Mouse (Mus musculus) olfactory bulb, adult 2 months (tissue): ENCODE measurements around the gene Anapc2. TPM values are rescaled to one million over a fixed set of nuclear protein-coding genes. Genes with fewer than 3 reads are reported as not detected.
A peak's percentile ranks its signal among the peaks of the same experiment; 100 is the strongest.

ENCODE experiments used
- H3K27ac ChIP-seq: fragments of 200-500 bp; 2 replicates; pipeline ENCODE4 v1.5.1; 2012; ENCODE audit warnings: low read depth, low read length; ENCODE audit not compliant: insufficient read depth
- H3K4me1 ChIP-seq: fragments of 200-500 bp; 2 replicates; pipeline ENCODE4 v1.6.1; 2012; ENCODE audit warnings: low read length; ENCODE audit not compliant: control insufficient read depth, insufficient read depth
- H3K4me3 ChIP-seq: fragments of 200-500 bp; 2 replicates; pipeline ENCODE4 v1.5.1; 2012; ENCODE audit warnings: mild to moderate bottlenecking, low read depth, low read length, moderate library complexity; ENCODE audit not compliant: insufficient read depth
- CTCF ChIP-seq: fragments of 200-500 bp; IDR thresholded peaks from 2 replicates; pipeline ENCODE4 v1.5.1; 2012; ENCODE audit warnings: low read depth, mild to moderate bottlenecking, low read length, moderate library complexity; ENCODE audit not compliant: insufficient read depth
- POLR2A ChIP-seq: fragments of 200-500 bp; IDR thresholded peaks from 2 replicates; pipeline ENCODE4 v1.6.1; 2012; ENCODE audit warnings: mild to moderate bottlenecking, low read depth, low read length, moderate library complexity; ENCODE audit not compliant: insufficient read depth
- WGBS: fragments of 180-500 bp; shearing (Covaris S2); methylation state at CpG from one replicate; pipeline ENCODE4 v1.1.7; 2018; 5-methylcytosine and 5-hydroxymethylcytosine counted together
- polyA plus RNA-seq: library from polyadenylated mRNA; stranded (reverse); fragments of >200 nt; gene quantifications from 2 replicates; pipeline ENCODE4 v1.2.4, GENCODE M21; 2012; ENCODE audit warnings: low replicate concordance; ENCODE audit not compliant: missing spikeins, insufficient read depth, insufficient read length

Anapc2 gene
- polyA plus RNA-seq, 1 experiment: not detected

DNA sequence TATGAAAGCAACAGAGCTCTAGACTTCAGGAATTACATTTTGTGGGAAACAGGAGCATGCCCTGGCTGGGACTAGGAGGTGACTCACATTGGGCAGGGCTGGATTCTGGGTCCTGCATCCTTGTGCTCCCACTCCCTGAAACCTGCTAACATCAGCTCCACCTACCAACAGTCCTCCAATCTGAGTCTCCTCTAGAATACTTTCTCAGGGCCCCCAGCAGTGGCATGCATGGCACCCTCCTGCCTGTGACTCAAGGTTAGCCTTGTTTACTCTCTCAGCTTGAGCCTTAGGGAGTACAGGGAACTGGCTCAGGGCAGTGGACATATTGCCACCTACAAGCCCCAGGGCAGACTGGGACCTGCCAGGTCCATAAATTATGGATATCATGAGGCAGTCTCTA is 34.2 kb upstream of the Anapc2 start:
- TF ChIP-seq CTCF: no peak
- no peak for TF ChIP-seq POLR2A
- Histone ChIP-seq H3K4me3 (no peak overlapping the region), H3K27ac (no peak overlapping the region), H3K4me1 (peaks cover 18% of the 10 kb centered on the region)

DNA sequence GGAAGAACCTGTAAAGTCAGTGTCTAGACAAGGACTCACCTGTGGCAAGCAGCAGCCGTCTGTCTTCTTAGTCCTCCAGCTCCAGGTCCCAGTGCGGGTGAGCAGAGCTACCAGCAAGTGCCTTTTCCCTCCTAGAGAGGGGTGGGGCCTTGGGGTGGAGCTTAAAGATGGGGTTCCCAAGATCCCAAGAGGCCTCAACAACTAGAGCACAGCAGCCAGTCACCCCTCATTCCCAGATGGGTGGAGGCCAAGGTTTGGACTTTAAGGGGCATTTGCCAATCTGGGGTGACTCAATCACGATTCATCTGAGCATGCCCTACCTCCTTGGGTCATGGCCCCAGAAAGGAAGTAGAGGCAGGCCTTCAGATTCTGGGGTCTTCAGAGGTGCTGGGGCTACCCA is 32.5 kb upstream of the Anapc2 start:
- peaks cover 26% of the 10 kb centered on the region for H3K4me1 ChIP-seq
- no peak overlapping the region for H3K27ac ChIP-seq
- 95% methylated on average over 3 of the region's 3 CpGs for WGBS
- TF ChIP-seq CTCF (no peak), POLR2A (no peak)
- H3K4me3 ChIP-seq: no peak overlapping the region

DNA sequence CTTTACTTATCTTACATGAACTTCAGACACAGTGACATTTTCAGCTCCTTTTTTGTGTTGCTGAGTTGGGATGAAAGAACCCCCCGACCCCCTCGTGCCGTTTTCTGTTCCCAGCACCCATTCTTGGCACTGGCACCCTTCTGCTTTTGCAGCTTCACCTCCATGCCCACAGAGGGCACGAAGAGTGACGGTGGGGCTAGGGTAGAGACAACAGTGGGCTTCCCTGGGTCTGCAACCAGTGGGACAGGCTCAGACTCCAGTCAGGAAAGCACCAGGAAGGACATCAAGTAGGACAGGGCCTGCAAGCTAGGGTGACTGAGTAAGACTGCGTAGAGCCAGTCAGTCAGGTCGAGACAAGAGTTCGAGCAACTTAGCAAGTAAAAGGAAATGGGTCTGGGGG is 32.0 kb upstream of the Anapc2 start:
- 52% methylated on average over 8 of the region's 8 CpGs for WGBS

DNA sequence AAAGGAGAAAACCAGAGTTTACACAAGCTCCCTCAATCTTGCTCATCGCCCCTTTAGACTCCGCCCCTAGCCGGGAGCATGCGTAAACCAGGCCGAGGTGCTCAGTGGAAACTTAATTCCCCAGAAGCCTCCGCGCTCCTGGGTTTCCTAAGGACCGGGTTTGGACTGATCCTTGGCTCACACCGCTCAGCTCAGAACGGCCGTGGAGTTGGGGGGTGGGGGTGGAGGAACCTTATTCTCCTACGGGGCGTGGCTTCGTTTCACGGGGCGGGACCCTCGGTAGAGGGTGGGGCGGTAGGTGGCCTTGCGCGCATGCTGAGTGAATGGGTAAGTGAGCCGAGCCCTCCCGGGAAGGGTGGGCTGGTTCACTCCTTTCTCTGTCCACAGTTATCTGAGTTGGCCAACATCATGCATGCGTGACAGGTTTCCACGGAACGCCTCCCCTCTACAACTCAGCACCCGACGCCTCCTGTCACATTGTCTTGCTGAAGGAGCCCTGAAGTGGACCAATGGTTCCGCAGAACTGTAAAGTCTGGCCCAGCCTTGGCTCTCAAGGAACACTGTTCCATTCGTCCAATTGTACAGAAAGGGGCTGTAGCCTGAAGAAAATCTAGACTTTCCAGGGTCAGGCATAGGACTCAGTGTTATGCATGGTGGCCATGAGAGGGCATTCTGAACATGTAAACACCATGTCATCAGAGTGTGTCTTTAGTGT is 31.4 kb upstream of the Anapc2 start:
- WGBS: under 1% methylated on average over 29 of the region's 29 CpGs
- TF ChIP-seq CTCF: no peak
- TF ChIP-seq POLR2A: 0 out of 2 replicates have a peak, but pooled peaks have one; percentile 17
- peak overlapping the region; percentile 89 for H3K4me3 ChIP-seq
- H3K4me1 ChIP-seq: peaks cover 26% of the 10 kb centered on the region
- H3K27ac ChIP-seq: no peak overlapping the region

More for the DNA sequence above, 32.0 kb upstream of the Anapc2 start:
- TF ChIP-seq POLR2A (no peak), CTCF (no peak)
- Histone ChIP-seq H3K4me1 (peaks cover 26% of the 10 kb centered on the region), H3K27ac (no peak overlapping the region), H3K4me3 (peak overlapping the region; percentile 89; the same call in 1 of the 2 replicates)

DNA sequence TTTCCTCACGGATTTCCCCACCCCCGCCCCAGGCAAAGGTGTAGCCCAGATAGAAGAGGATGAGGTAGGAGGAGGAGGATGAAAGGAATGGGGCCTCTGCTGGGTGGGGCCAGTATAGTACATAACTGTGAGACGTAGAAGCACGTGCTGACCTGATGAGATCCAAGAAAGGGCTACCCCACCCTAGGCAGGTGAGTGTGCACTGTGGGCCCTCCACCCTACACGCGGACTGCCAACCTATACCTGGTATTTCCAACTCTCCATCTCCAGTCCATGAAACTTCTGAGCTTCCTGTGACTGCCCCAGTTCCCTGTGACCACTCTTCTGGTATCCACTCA is 30.9 kb upstream of the Anapc2 start:
- Histone ChIP-seq H3K4me1 (peaks cover 26% of the 10 kb centered on the region), H3K27ac (no peak overlapping the region), H3K4me3 (peak overlapping the region; percentile 89)
- WGBS: 19% methylated on average over 6 of the region's 6 CpGs
- no peak for TF ChIP-seq POLR2A
- no peak for TF ChIP-seq CTCF

DNA sequence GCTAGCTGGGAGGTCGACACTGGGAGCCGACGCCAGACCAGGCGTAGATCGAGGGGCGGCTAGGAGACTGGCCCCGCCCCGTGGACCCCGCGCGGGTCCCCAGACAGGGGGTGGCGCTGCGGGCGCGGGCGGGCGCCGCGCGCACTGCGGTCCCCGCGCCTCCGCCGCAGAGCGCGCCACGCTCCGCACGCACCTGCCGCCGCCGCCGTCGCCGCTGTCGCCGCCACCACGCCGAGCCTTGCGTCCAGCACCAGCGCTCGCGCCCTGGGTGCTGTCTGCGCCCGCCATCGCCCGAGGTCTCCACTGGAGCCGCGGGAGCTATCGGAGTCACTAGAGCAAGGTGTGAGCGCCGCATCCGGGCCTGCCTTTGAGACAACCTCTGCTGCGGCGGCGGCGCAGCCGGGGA is 30.2 kb upstream of the Anapc2 start, which contains the start of the genes Rnf208 and Cysrt1:
Gene Rnf208 (plus strand): TSS at position 155 of the 406 bp plus-strand sequence.
Gene Cysrt1 (minus strand): TSS at position 352 of the 406 bp plus-strand sequence.
- Histone ChIP-seq H3K27ac (peak within 1 kb of the TSS; percentile 56; the same call in 1 of the 2 replicates), H3K4me1 (peaks cover 26% of the 10 kb centered on the region), H3K4me3 (peak within 1 kb of the TSS; percentile 89)
- 0% methylated on average over 52 of the region's 59 CpGs for WGBS
- TF ChIP-seq CTCF (no peak), POLR2A (peak; percentile 39)

DNA sequence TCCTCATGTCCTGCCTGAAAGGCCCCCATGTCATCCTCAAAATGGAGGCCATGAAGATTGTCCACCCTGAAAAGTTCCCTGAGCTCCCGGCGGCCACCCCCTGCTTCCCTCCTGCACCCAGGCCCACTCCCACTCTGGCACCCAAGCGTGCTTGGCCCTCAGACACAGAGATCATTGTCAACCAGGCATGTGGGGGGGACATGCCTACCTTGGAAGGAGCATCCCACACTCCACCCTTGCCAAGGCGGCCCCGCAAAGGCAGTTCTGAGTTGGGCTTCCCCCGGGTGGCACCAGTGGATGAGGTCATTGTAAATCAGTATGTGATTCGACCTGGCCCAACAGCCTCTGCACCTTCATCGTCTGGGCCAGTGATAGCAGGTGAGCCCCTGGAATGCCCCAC is 28.9 kb upstream of the Anapc2 start:
- WGBS: 73% methylated on average over 8 of the region's 8 CpGs
- Histone ChIP-seq H3K4me3 (no peak overlapping the region; the same call in 1 of the 2 replicates), H3K27ac (no peak overlapping the region), H3K4me1 (peaks cover 26% of the 10 kb centered on the region)
- TF ChIP-seq POLR2A: no peak
- no peak for TF ChIP-seq CTCF

DNA sequence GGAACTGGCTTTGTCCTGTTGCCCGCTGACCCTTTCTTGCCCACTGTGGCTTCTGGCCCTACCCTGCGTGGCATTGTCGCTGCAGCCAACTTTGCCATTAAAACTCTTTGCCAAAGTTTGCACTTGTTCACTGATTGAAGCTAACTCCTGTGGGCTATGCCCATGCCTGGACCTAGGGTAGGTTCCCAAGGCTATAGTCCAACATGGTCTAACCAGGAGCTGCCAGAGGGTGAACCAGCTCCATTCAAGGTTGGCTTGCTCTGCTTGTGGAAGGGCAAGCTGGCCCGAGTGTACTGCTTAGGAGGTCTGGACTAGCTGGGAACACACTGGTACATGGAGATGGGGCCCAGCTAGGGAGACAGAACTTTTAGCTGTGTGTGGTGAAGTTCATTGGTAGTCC is 28.1 kb upstream of the Anapc2 start:
- Histone ChIP-seq H3K27ac (no peak overlapping the region), H3K4me3 (no peak overlapping the region), H3K4me1 (peaks cover 26% of the 10 kb centered on the region)
- WGBS: 85% methylated on average over 4 of the region's 4 CpGs
- TF ChIP-seq POLR2A (no peak), CTCF (no peak)

DNA sequence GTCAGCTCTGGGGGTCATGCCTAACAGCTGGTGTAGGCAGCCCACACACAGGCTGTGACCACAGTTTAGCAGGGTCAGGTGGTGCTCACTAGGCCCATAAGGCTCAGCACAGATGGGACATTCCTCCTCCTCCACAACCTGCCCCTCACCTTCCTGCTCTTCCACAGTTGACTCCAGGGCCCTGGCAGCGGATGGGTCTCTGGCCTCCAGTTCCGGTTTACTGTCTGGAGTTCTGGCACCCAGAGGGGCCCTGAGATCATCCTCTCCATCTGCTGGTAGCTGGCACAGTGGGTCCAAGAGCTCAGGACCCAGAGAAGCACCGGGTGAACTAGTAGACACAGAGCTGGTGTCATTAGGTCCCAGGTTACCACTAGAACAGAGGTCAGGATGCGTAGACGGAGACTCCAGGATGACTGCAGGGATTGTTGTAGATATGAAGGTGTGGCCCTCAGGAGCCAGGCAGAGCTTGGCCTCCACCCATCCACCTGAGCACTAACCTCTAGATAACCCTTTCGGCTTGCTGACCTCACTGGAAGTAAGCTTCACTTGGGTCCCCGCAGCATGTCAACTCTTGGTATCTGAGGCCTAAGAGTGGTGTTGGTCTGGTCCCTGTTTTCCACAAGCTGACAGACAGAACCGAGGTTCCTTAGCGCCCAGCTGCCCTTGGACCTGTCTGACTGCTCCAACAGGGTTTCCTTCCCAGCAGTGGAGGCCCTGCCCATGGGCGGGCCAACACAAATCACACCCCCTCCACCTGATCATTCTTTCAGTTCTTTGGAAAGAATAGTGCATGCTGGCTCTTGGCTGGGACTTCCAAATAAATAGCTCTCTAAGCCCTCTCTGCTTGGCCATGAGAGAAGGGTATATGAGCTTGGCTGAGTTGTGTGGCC is 25.9 kb upstream of the Anapc2 start, which contains the start of gene AL732309.1:
Gene AL732309.1 (minus strand): TSS at position 681 of the 890 bp plus-strand sequence.
- TF ChIP-seq POLR2A: no peak
- no peak for TF ChIP-seq CTCF
- peaks cover 16% of the 10 kb centered on the region for H3K4me1 ChIP-seq
- H3K4me3 ChIP-seq: no peak within 1 kb of the TSS
- 88% methylated on average over 10 of the region's 10 CpGs for WGBS
- H3K27ac ChIP-seq: no peak within 1 kb of the TSS
